Mouse (Mus musculus) liver, adult 2 months (tissue): ENCODE results near the gene Rcor2.

Source experiments
- CTCF ChIP-seq: fragments of 200-500 bp; IDR thresholded peaks from 2 replicates; pipeline ENCODE4 v1.5.1; 2011; ENCODE audit warnings: low read depth, low read length, control low read depth
- POLR2A ChIP-seq: fragments of 200-500 bp; IDR thresholded peaks from 2 replicates; pipeline ENCODE4 v1.6.1; 2011; ENCODE audit warnings: low read length, control low read depth; ENCODE audit not compliant: insufficient read depth; ENCODE audit errors: extremely low read depth

GRCm38 (mm10) chr19:7313660-7314059 is 46.5 kb downstream of the Rcor2 start:
- TF ChIP-seq POLR2A (no peak), CTCF (no peak)
